Mouse (Mus musculus) right cerebral cortex, postnatal 25 days (tissue): Measurements from ENCODE around the gene Olfr1231.

Experiments used
- DNase-seq: peaks from one replicate; pipeline ENCODE4 v3.0.0; 2022

The Olfr1231 gene

GRCm38 (mm10) chr2:89306974-89307373 lies at the start of gene Olfr1231:
Gene Olfr1231 (minus strand): TSS chr2:89307074.
- no peak for DNase-seq

GRCm38 (mm10) chr2:89342298-89342697 lies 35.4 kb upstream of the Olfr1231 start, which contains the start of gene Olfr1233:
Gene Olfr1233 (minus strand): TSS chr2:89342398.
- no peak for DNase-seq

- DNase-seq, result no peak
Measured at GRCm38 (mm10) chr2:89329575-89329974, 22.7 kb upstream of the Olfr1231 start, which contains the start of gene Olfr1232. Gene Olfr1232 (minus strand): TSS chr2:89329675.

- DNase-seq, result no peak
Measured at GRCm38 (mm10) chr2:89297168-89297567, 9.7 kb downstream of the Olfr1231 start, which contains the start of gene Olfr1230. Gene Olfr1230 (minus strand): TSS chr2:89297268.

GRCm38 (mm10) chr2:89287914-89288313 lies 19.0 kb downstream of the Olfr1231 start, which contains the start of gene Olfr1229:
Gene Olfr1229 (minus strand): TSS chr2:89288014.
- no peak for DNase-seq

- DNase-seq, result no peak
Measured at GRCm38 (mm10) chr2:89253962-89254361, 52.9 kb downstream of the Olfr1231 start, which contains the start of gene Olfr1228. Gene Olfr1228 (minus strand): TSS chr2:89254062.
